Mouse (Mus musculus) A20 (cell line): ENCODE measurements around the gene Asgr2.
A peak's percentile ranks its signal among the peaks of the same experiment; 100 is the strongest.
"Not testable (repeated sequence)": the region's sequence is repeated elsewhere in the genome, so short reads cannot be mapped to it uniquely, and the experiment has no call there.

Experiments
- DNase-seq: peaks from one replicate; pipeline ENCODE4 v3.0.0-alpha.2; 2011; ENCODE audit warnings: low read depth, low spot score

The Asgr2 gene

GRCm38 (mm10) chr11:70084563-70084962, 7.9 kb upstream of the Asgr2 start:
- peak; percentile 30 for DNase-seq

- no peak for DNase-seq
These were observed 5.0 kb downstream of the Asgr2 start for GRCm38 (mm10) chr11:70097396-70097795.

- DNase-seq: no peak
These were observed 6.7 kb downstream of the Asgr2 start for GRCm38 (mm10) chr11:70099102-70099501.

GRCm38 (mm10) chr11:70099809-70100208, 7.4 kb downstream of the Asgr2 start:
- DNase-seq: no peak

- DNase-seq: no peak
These were observed 11.4 kb downstream of the Asgr2 start for GRCm38 (mm10) chr11:70103701-70104315.

GRCm38 (mm10) chr11:70107085-70107484, 14.6 kb downstream of the Asgr2 start:
- no peak for DNase-seq

- peak; percentile 51 for DNase-seq
These were observed 17.7 kb downstream of the Asgr2 start for GRCm38 (mm10) chr11:70110146-70110545.

- no peak for DNase-seq
These were observed 22.1 kb downstream of the Asgr2 start for GRCm38 (mm10) chr11:70114562-70114961.

GRCm38 (mm10) chr11:70115901-70116300, 23.5 kb downstream of the Asgr2 start:
- no peak for DNase-seq

- no peak for DNase-seq
These were observed 37.5 kb downstream of the Asgr2 start, which contains the start of gene Mgl2 for GRCm38 (mm10) chr11:70129926-70130379. Gene Mgl2, plus strand, starts transcription at chr11:70130329.

GRCm38 (mm10) chr11:70135001-70135400, 42.6 kb downstream of the Asgr2 start:
- not testable (repeated sequence) for DNase-seq

GRCm38 (mm10) chr11:70135925-70136324, 43.5 kb downstream of the Asgr2 start:
- not testable (repeated sequence) for DNase-seq

- no peak for DNase-seq
These were observed 46.7 kb downstream of the Asgr2 start for GRCm38 (mm10) chr11:70139171-70139570.

- DNase-seq: peak; percentile 48
These were observed 58.6 kb downstream of the Asgr2 start for GRCm38 (mm10) chr11:70151072-70151471.
